Mouse (Mus musculus): ENCODE data around the gene Hoxa13.

Gene Hoxa13

GRCm38 (mm10) chr6:52225612-52226568, 34.8 kb downstream of the Hoxa13 start:
- in situ Hi-C loops (cut with MboI, MseI): loop anchor here (10.0 kb wide), 1 partner anchor 361 kb away; no protein-coding TSS in a partner anchor

- in situ Hi-C loops (cut with MboI, MseI): loop anchor here (5.0 to 10.0 kb wide), 3 partner anchors 360 to 628 kb away; no protein-coding TSS in a partner anchor
Observed at GRCm38 (mm10) chr6:52224895-52225611, 35.6 kb downstream of the Hoxa13 start.

GRCm38 (mm10) chr6:52223939-52224760, 36.5 kb downstream of the Hoxa13 start:
- in situ Hi-C loops (cut with MboI, MseI): loop anchor here (5.0 to 10.0 kb wide), 3 partner anchors 359 to 627 kb away; no protein-coding TSS in a partner anchor

- in situ Hi-C loops (cut with MboI, MseI): loop anchor here (5.0 to 10.0 kb wide), 3 partner anchors 358 to 625 kb away; no protein-coding TSS in a partner anchor
Observed at GRCm38 (mm10) chr6:52222729-52223128, 38.0 kb downstream of the Hoxa13 start.

- in situ Hi-C loops (cut with MboI, MseI): loop anchor here (5.0 to 10.0 kb wide), 3 partner anchors 357 to 625 kb away; no protein-coding TSS in a partner anchor
Observed at GRCm38 (mm10) chr6:52221993-52222685, 38.5 kb downstream of the Hoxa13 start.

GRCm38 (mm10) chr6:52221337-52221992, 39.2 kb downstream of the Hoxa13 start, which contains the start of gene Hoxa7:
Gene Hoxa7 (minus strand): TSS chr6:52221854.
- in situ Hi-C loops (cut with MboI, MseI): loop anchor here (5.0 to 10.0 kb wide), 3 partner anchors 357 to 624 kb away; no protein-coding TSS in a partner anchor

- in situ Hi-C loops (cut with MboI, MseI): loop anchor here (5.0 to 10.0 kb wide), 3 partner anchors 356 to 624 kb away; no protein-coding TSS in a partner anchor
Observed at GRCm38 (mm10) chr6:52220865-52221310, 39.8 kb downstream of the Hoxa13 start.

GRCm38 (mm10) chr6:52220003-52220864, 40.4 kb downstream of the Hoxa13 start:
- in situ Hi-C loops (cut with MboI, MseI): loop anchor here (5.0 to 10.0 kb wide), 3 partner anchors 355 to 623 kb away; no protein-coding TSS in a partner anchor

- in situ Hi-C loops (cut with MboI, MseI): loop anchor here (5.0 kb wide), 1 partner anchor 33 kb away; no protein-coding TSS in a partner anchor
Observed at GRCm38 (mm10) chr6:52219234-52219942, 41.3 kb downstream of the Hoxa13 start.

- in situ Hi-C loops (cut with MboI, MseI): loop anchor here (5.0 kb wide), 1 partner anchor 34 kb away; no protein-coding TSS in a partner anchor
Observed at GRCm38 (mm10) chr6:52218643-52219215, 42.0 kb downstream of the Hoxa13 start.

- in situ Hi-C loops (cut with MboI, MseI): loop anchor here (5.0 kb wide), 1 partner anchor 34 kb away; no protein-coding TSS in a partner anchor
Observed at GRCm38 (mm10) chr6:52217895-52218642, 42.6 kb downstream of the Hoxa13 start.

- in situ Hi-C loops (cut with MboI, MseI): loop anchor here (5.0 kb wide), 1 partner anchor 35 kb away; no protein-coding TSS in a partner anchor
Observed at GRCm38 (mm10) chr6:52217459-52217768, 43.3 kb downstream of the Hoxa13 start.

GRCm38 (mm10) chr6:52216691-52217458, 43.8 kb downstream of the Hoxa13 start:
- in situ Hi-C loops (cut with MboI, MseI): loop anchor here (5.0 kb wide), 1 partner anchor 35 kb away; no protein-coding TSS in a partner anchor

- in situ Hi-C loops (cut with MboI, MseI): loop anchor here (5.0 kb wide), 1 partner anchor 36 kb away; no protein-coding TSS in a partner anchor
Observed at GRCm38 (mm10) chr6:52215771-52216535, 44.7 kb downstream of the Hoxa13 start.

GRCm38 (mm10) chr6:52215070-52215469, 45.6 kb downstream of the Hoxa13 start:
- in situ Hi-C loops (cut with MboI, MseI): loop anchor here (5.0 kb wide), 1 partner anchor 37 kb away; no protein-coding TSS in a partner anchor
